Mouse (Mus musculus) limb, embryonic 14.5 days (tissue): ENCODE data around the gene Mtch1. TPM values are rescaled to one million over a fixed set of nuclear protein-coding genes. Genes with fewer than 3 reads are reported as not detected.

ENCODE experiments used
- ATAC-seq: fragments of 200-750 bp; cut with Nextera tagmentation; 2 replicates; pipeline ENCODE4 v1.8.0; 2017; ENCODE audit warnings: low read depth, moderate number of reproducible peaks, moderate TSS enrichment; ENCODE audit not compliant: low FRiP score
- DNase-seq: peaks from one replicate; pipeline ENCODE4 v3.0.0-alpha.2; 2015; ENCODE audit warnings: low spot score
- H3K27ac ChIP-seq: fragments of 300-500 bp; sonication (generic); replicated peaks from 2 replicates; pipeline ENCODE4 v1.5.1; 2014; ENCODE audit warnings: low read depth, mild to moderate bottlenecking, low read length, moderate library complexity, mixed read lengths
- H3K27me3 ChIP-seq: fragments of 300-500 bp; sonication (generic); 2 replicates; pipeline ENCODE4 v1.6.1; 2014; ENCODE audit warnings: low read length, mixed read lengths; ENCODE audit not compliant: control insufficient read depth, insufficient read depth
- H3K36me3 ChIP-seq: fragments of 300-500 bp; sonication (generic); 2 replicates; pipeline ENCODE4 v1.6.1; 2014; ENCODE audit warnings: mild to moderate bottlenecking, low read length, moderate library complexity, mixed read lengths; ENCODE audit not compliant: control insufficient read depth, insufficient read depth
- H3K4me1 ChIP-seq: fragments of 300-500 bp; sonication (generic); 2 replicates; pipeline ENCODE4 v1.6.1; 2014; ENCODE audit warnings: antibody characterized with exemption, low read length, mixed read lengths; ENCODE audit not compliant: control insufficient read depth, insufficient read depth
- H3K4me2 ChIP-seq: fragments of 300-500 bp; sonication (generic); replicated peaks from 2 replicates; pipeline ENCODE4 v1.6.1; 2014; ENCODE audit warnings: low read depth, mild to moderate bottlenecking, low read length, moderate library complexity; ENCODE audit not compliant: severe bottlenecking
- H3K4me3 ChIP-seq: fragments of 300-500 bp; sonication (generic); replicated peaks from 2 replicates; pipeline ENCODE4 v1.5.1; 2014; ENCODE audit warnings: low read length
- H3K9ac ChIP-seq: fragments of 300-500 bp; sonication (generic); 2 replicates; pipeline ENCODE4 v1.6.1; 2014; ENCODE audit warnings: mild to moderate bottlenecking, low read depth, low read length, moderate library complexity; ENCODE audit not compliant: severe bottlenecking
- H3K9me3 ChIP-seq: fragments of 300-500 bp; sonication (generic); 2 replicates; pipeline ENCODE4 v1.6.1; 2016; ENCODE audit warnings: low read length; ENCODE audit not compliant: control insufficient read depth
- POLR2A ChIP-seq: fragments of 200-500 bp; IDR thresholded peaks from 2 replicates; pipeline ENCODE4 v1.8.0; 2012; ENCODE audit warnings: inconsistent platforms, mild to moderate bottlenecking, moderate library complexity, borderline replicate concordance; ENCODE audit not compliant: insufficient read depth, insufficient read length; ENCODE audit errors: extremely low read depth
- WGBS: fragments of 180-500 bp; shearing (Covaris S2); extraction: QIAGEN DNeasy Blood & Tissue Kit; methylation state at CpG from one replicate; pipeline ENCODE4 v1.1.7; 2014; 5-methylcytosine and 5-hydroxymethylcytosine counted together
- polyA plus RNA-seq, 2 experiments: library from polyadenylated mRNA; depleted of rRNA in 1 of 2; stranded (reverse) in 1 of 2; unstranded in 1 of 2; fragments of >200 nt; fragmentation: Nextera tagmentation in 1 of 2; extraction: Ambion mirVana in 1 of 2; gene quantifications; 2 replicates each; pipeline versions ENCODE4 v1.2.1 to v1.2.3; 2012 to 2014

Mtch1 gene
- polyA plus RNA-seq, 2 experiments = 420 to 469 TPM

DNA sequence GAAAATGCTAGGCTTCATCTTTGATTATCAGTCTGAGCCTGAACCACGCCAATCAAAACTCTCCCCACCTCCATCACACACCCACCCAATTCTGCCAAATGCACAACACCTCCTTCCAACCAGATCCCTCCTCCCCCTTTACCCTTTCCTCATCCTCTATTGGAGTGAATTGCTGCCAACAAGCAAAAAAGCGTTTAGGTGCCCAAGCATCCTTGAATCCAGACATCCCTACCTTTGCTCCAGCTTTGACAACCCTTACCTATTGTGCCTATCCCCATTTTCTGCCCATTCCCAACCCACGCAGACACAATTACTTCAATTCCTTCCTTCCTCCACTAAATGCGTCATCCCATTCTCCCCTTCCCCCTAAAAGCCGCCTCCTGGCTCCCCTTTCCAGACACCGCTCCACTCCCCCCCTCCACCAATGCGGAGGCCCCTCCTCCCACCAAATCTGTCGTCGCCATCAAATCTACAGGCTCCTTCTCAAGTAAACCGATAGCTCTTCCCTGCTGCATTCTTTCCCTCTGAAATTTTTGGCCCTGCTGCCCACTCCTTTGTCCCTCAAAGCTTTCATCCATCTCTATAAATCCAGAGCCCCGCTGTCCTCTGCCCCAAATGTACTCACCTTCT lies 1.1 kb downstream of the Mtch1 start:
- no peaks in the 10 kb centered on the region for H3K9me3 ChIP-seq
- WGBS = 6% methylated on average over 11 of the region's 11 CpGs
- peak; percentile 55 for DNase-seq

GRCm38 (mm10) chr17:29345272-29345671 lies 2.5 kb downstream of the Mtch1 start:
- no peak overlapping the region for H3K4me2 ChIP-seq

More for the DNA sequence above, 1.1 kb downstream of the Mtch1 start:
- H3K27ac ChIP-seq = peak overlapping the region; percentile 88
- no peak for TF ChIP-seq POLR2A
- H3K4me3 ChIP-seq = peak overlapping the region; percentile 72
- H3K4me2 ChIP-seq = peak overlapping the region; percentile 65
- H3K27me3 ChIP-seq = no peaks in the 10 kb centered on the region
- peaks cover 13% of the 10 kb centered on the region for H3K36me3 ChIP-seq
- peak overlapping the region; percentile 80 for H3K9ac ChIP-seq
- no peak for ATAC-seq
- peaks cover 25% of the 10 kb centered on the region for H3K4me1 ChIP-seq

GRCm38 (mm10) chr17:29343241-29343640 lies 4.5 kb downstream of the Mtch1 start:
- Histone ChIP-seq H3K9me3 (no peaks in the 10 kb centered on the region), H3K36me3 (peaks cover 39% of the 10 kb centered on the region), H3K4me1 (peaks cover 38% of the 10 kb centered on the region), H3K27ac (no peak overlapping the region), H3K4me2 (no peak overlapping the region), H3K4me3 (no peak overlapping the region), H3K27me3 (no peaks in the 10 kb centered on the region), H3K9ac (no peak overlapping the region)
- DNase-seq (no peak), ATAC-seq (no peak)
- TF ChIP-seq POLR2A = no peak
- WGBS = 91% methylated on average over 5 of the region's 5 CpGs

More at GRCm38 (mm10) chr17:29345272-29345671, 2.5 kb downstream of the Mtch1 start:
- Histone ChIP-seq H3K9me3 (no peaks in the 10 kb centered on the region), H3K27me3 (no peaks in the 10 kb centered on the region), H3K4me3 (no peak overlapping the region), H3K9ac (no peak overlapping the region), H3K27ac (no peak overlapping the region), H3K36me3 (peaks cover 18% of the 10 kb centered on the region), H3K4me1 (peaks cover 39% of the 10 kb centered on the region)
- ATAC-seq = no peak
- DNase-seq = no peak
- TF ChIP-seq POLR2A = no peak
- WGBS = 94% methylated on average over 12 of the region's 12 CpGs

GRCm38 (mm10) chr17:29342010-29342910 lies 5.5 kb downstream of the Mtch1 start:
- no peaks in the 10 kb centered on the region for H3K27me3 ChIP-seq
- ATAC-seq (peak; percentile 69), DNase-seq (peak; percentile 69)
- peak overlapping the region; percentile 38 for H3K9ac ChIP-seq
- no peak overlapping the region for H3K4me3 ChIP-seq
- peaks cover 37% of the 10 kb centered on the region for H3K4me1 ChIP-seq
- peak overlapping the region; percentile 73 for H3K27ac ChIP-seq
- peaks cover 48% of the 10 kb centered on the region for H3K36me3 ChIP-seq
- peak overlapping the region; percentile 22 for H3K4me2 ChIP-seq
- TF ChIP-seq POLR2A = no peak
- no peaks in the 10 kb centered on the region for H3K9me3 ChIP-seq
- 34% methylated on average over 13 of the region's 13 CpGs for WGBS

DNA sequence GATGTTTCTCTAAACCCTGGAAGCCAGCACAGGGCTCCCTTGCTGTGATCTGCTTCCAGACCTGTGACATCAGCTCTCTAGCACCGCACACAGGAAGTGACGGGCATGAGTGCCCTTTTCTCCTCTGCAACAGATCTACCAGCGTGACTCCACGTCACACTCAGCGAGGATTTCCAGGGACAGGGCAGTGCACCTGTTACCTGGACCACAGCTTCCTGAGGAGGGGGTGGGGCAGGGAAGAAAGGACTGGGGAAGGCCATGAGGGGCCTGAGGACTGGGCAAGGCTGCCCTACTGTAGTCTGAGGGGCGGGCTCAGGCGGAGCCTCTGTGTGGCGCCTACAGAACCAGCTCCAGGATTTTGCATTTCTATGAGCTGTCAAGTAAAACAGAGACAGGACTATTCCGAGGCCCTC lies 6.1 kb downstream of the Mtch1 start:
- Histone ChIP-seq H3K4me2 (peak overlapping the region; percentile 22), H3K4me3 (no peak overlapping the region), H3K36me3 (peaks cover 54% of the 10 kb centered on the region), H3K27me3 (no peaks in the 10 kb centered on the region), H3K4me1 (peaks cover 37% of the 10 kb centered on the region), H3K9ac (peak overlapping the region; percentile 38; the same call in 1 of the 2 replicates), H3K27ac (peak overlapping the region; percentile 73), H3K9me3 (no peaks in the 10 kb centered on the region)
- WGBS = 21% methylated on average over 9 of the region's 9 CpGs
- no peak for TF ChIP-seq POLR2A
- no peak for DNase-seq
- peak; percentile 35 for ATAC-seq
